Comparison of ENCODE assay signal across 8 mouse cellular contexts in genomic region chr9:121830243-121830955, GRCm38 (mm10). TPM values are rescaled to one million over a fixed set of nuclear protein-coding genes. Genes with fewer than 3 reads are reported as not detected.
DNase-seq lines count a peak whose midpoint lies in the region; ATAC-seq and TF ChIP-seq lines count a peak whose summit lies in the region.

No protein-coding gene starts in this region.

- H3K4me2 ChIP-seq in limb, embryonic 11.5 days (ENCODE audit: low read depth, severe bottlenecking) = no peak overlapping the region

- peak; percentile 52 to 65 for DNase-seq in left cerebral cortex, adult 18-20 months (ENCODE audit: low spot score in 2 of 2)
- no peak for DNase-seq in left cerebral cortex, adult 8-10 months (ENCODE audit: low spot score in 2 of 2)
- DNase-seq in G1E (ENCODE audit: low spot score) = peak; percentile 27
- DNase-seq in adrenal gland, postnatal 25 days = peak; percentile 64
- peak; percentile 47 for DNase-seq in limb, embryonic 11.5 days (ENCODE audit: low spot score)
- peak; percentile 63 for DNase-seq in right cerebral cortex, postnatal 14 days
- DNase-seq in frontal cortex, postnatal 14 days (ENCODE audit: low spot score in 2 of 2) = no peak

- no peak overlapping the region for H3K27ac ChIP-seq in limb, embryonic 11.5 days (replicated peaks; ENCODE audit: low read depth, low read length)

- H3K9ac ChIP-seq in limb, embryonic 11.5 days (ENCODE audit: low read length) = no peak overlapping the region

- WGBS in limb, embryonic 11.5 days = 83% methylated on average over 6 of the region's 6 CpGs

- no peaks in the 10 kb centered on the region for H3K4me1 ChIP-seq in G1E (ENCODE audit: insufficient read depth, low read depth, low read length)
- H3K4me1 ChIP-seq in limb, embryonic 11.5 days (ENCODE audit: control insufficient read depth, insufficient read depth, low read length) = no peaks in the 10 kb centered on the region

- H3K36me3 ChIP-seq in G1E (replicated peaks) = no peaks in the 10 kb centered on the region
- H3K36me3 ChIP-seq in limb, embryonic 11.5 days (ENCODE audit: control insufficient read depth, insufficient read depth, low read length) = no peaks in the 10 kb centered on the region

- TF ChIP-seq CTCF in G1E (IDR thresholded peaks at IDR 0.05; ENCODE audit: low read depth, low read length) = peak; percentile 31; the same call in 1 of the 2 replicates

- H3K27me3 ChIP-seq in G1E (ENCODE audit: insufficient read depth, low read length) = peaks cover 25% of the 10 kb centered on the region; the same call in 1 of the 2 replicates
- no peaks in the 10 kb centered on the region for H3K27me3 ChIP-seq in limb, embryonic 11.5 days (ENCODE audit: control insufficient read depth, insufficient read depth, low read length)

- H3K9me3 ChIP-seq in G1E (replicated peaks) = peaks cover under 1% of the 10 kb centered on the region
- H3K9me3 ChIP-seq in limb, embryonic 11.5 days (ENCODE audit: control insufficient read depth, low read length) = no peaks in the 10 kb centered on the region

- no peak for ATAC-seq in G1E (ENCODE audit: extremely low read depth, insufficient number of reproducible peaks, low FRiP score, poor library complexity, severe bottlenecking)
- 0 out of 2 replicates have a peak, but pooled peaks have one; percentile 21 for ATAC-seq in erythroid progenitor cell, adult 5-6 weeks (replicated peaks; ENCODE audit: low FRiP score, poor library complexity, severe bottlenecking)
- no peak for ATAC-seq in limb, embryonic 11.5 days (ENCODE audit: insufficient number of reproducible peaks, low FRiP score, low TSS enrichment, low read depth)

- H3K4me3 ChIP-seq in G1E (ENCODE audit: low read depth, low read length) = no peak overlapping the region
- no peak overlapping the region for H3K4me3 ChIP-seq in limb, embryonic 11.5 days (ENCODE audit: low read depth, low read length)

RNA-seq across cellular contexts. Expression of gene Ccdc13, which starts 8.9 kb away (rescaled TPM):
- total RNA-seq in left cerebral cortex, adult 18-20 months (2021) = 1 to 10 TPM; 5.1 to 6.1 TPM
- 1 to 10 TPM; 6.1 to 7.6 (median 6.5) TPM for total RNA-seq in left cerebral cortex, adult 8-10 months (2022)
- total RNA-seq in G1E (2014; fragmentation: Nextera tagmentation) = not detected in 2 replicates
- 0.33 TPM in 1 of 2 replicates, not detected in the other for total RNA-seq in G1E (2017)
- polyA plus RNA-seq in G1E (2012) = 0.09 TPM in 1 of 2 replicates, not detected in the other
- 1.3 and 1.5 TPM in 2 replicates for total RNA-seq in adrenal gland, postnatal 25 days (2021)
- total RNA-seq in erythroid progenitor cell, adult 5-6 weeks (2015; ENCODE audit: low replicate concordance) = not detected in 2 replicates
- total RNA-seq in erythroid progenitor cell, adult 5-6 weeks (2017; ENCODE audit: low replicate concordance) = not detected in 2 replicates
- polyA plus RNA-seq in limb, embryonic 11.5 days (2014; fragmentation: Nextera tagmentation; extraction: Ambion mirVana) = 0.35 and 0.37 TPM in 2 replicates

RNA-seq across cellular contexts. Expression of gene Higd1a, which starts 27.8 kb away (rescaled TPM):
- 100 to 1,000 TPM in 1 of 2 experiments, 10 to 100 TPM in 1; 96.5 to 107 TPM for total RNA-seq in left cerebral cortex, adult 18-20 months (2021)
- total RNA-seq in left cerebral cortex, adult 8-10 months (2022) = 100 to 1,000 TPM in 1 of 4 experiments, 10 to 100 TPM in 3; 86.5 to 102 (median 89.7) TPM
- total RNA-seq in G1E (2014; fragmentation: Nextera tagmentation) (45.8 and 54.5 TPM in 2 replicates), G1E (2017) (114 and 136 TPM in 2 replicates)
- 71.6 and 73.3 TPM in 2 replicates for polyA plus RNA-seq in G1E (2012)
- 77.9 and 79.7 TPM in 2 replicates for total RNA-seq in adrenal gland, postnatal 25 days (2021)
- total RNA-seq in erythroid progenitor cell, adult 5-6 weeks (2015; ENCODE audit: low replicate concordance) = 23.4 and 24.3 TPM in 2 replicates
- total RNA-seq in erythroid progenitor cell, adult 5-6 weeks (2017; ENCODE audit: low replicate concordance) = 11.7 and 19.4 TPM in 2 replicates
- 149 and 155 TPM in 2 replicates for polyA plus RNA-seq in limb, embryonic 11.5 days (2014; fragmentation: Nextera tagmentation; extraction: Ambion mirVana)

RNA-seq across cellular contexts. Expression of gene Hhatl, which starts 38.1 kb away (rescaled TPM):
- total RNA-seq in left cerebral cortex, adult 18-20 months (2021) = 10 to 100 TPM; 15.4 to 25.0 TPM
- total RNA-seq in left cerebral cortex, adult 8-10 months (2022) = 10 to 100 TPM; 18.6 to 24.6 (median 23.2) TPM
- total RNA-seq in G1E (2014; fragmentation: Nextera tagmentation) (not detected in 2 replicates), G1E (2017) (not detected in 2 replicates)
- polyA plus RNA-seq in G1E (2012) = not detected in 2 replicates
- total RNA-seq in adrenal gland, postnatal 25 days (2021) = not detected in 2 replicates
- total RNA-seq in erythroid progenitor cell, adult 5-6 weeks (2015; ENCODE audit: low replicate concordance) = not detected in 2 replicates
- not detected in 2 replicates for total RNA-seq in erythroid progenitor cell, adult 5-6 weeks (2017; ENCODE audit: low replicate concordance)
- polyA plus RNA-seq in limb, embryonic 11.5 days (2014; fragmentation: Nextera tagmentation; extraction: Ambion mirVana) = not detected in 2 replicates

RNA-seq across cellular contexts. Expression of gene Klhl40, which starts 53.0 kb away (rescaled TPM):
- total RNA-seq in left cerebral cortex, adult 18-20 months (2021) = 1 to 10 TPM; 6.2 to 7.2 TPM
- 10 to 100 TPM in 1 of 4 experiments, 1 to 10 TPM in 3; 7.6 to 10.9 (median 8.8) TPM for total RNA-seq in left cerebral cortex, adult 8-10 months (2022)
- total RNA-seq in G1E (2014; fragmentation: Nextera tagmentation) (not detected in 2 replicates), G1E (2017) (not detected in 2 replicates)
- polyA plus RNA-seq in G1E (2012) = not detected in 2 replicates
- 0.18 TPM in 1 of 2 replicates, not detected in the other for total RNA-seq in adrenal gland, postnatal 25 days (2021)
- total RNA-seq in erythroid progenitor cell, adult 5-6 weeks (2015; ENCODE audit: low replicate concordance) = not detected in 2 replicates
- total RNA-seq in erythroid progenitor cell, adult 5-6 weeks (2017; ENCODE audit: low replicate concordance) = not detected in 2 replicates
- 1.3 and 1.7 TPM in 2 replicates for polyA plus RNA-seq in limb, embryonic 11.5 days (2014; fragmentation: Nextera tagmentation; extraction: Ambion mirVana)

Comparison
In these comparisons a context has a peak if more than half of its experiments do, and no peak if none do; other contexts are left out.
1. DNase-seq: peak in left cerebral cortex, adult 18-20 months (2 of 2), G1E (single experiment), adrenal gland, postnatal 25 days (single experiment), limb, embryonic 11.5 days (single experiment) and right cerebral cortex, postnatal 14 days (single experiment); none in left cerebral cortex, adult 8-10 months (0 of 2) and frontal cortex, postnatal 14 days (0 of 2).
2. RNA of gene Hhatl, which starts 38.1 kb away (total RNA-seq): 15.4 to 25.0 TPM in left cerebral cortex, adult 18-20 months and 18.6 to 24.6 TPM in left cerebral cortex, adult 8-10 months; not detected in adrenal gland, postnatal 25 days, not detected in G1E and not detected in erythroid progenitor cell, adult 5-6 weeks; every median in the first group is over 10 times any median in the second.